Mouse (Mus musculus) embryonic fibroblast, embryonic 13.5 days (primary cell): ENCODE results near the gene Ubtf. TPM values are rescaled to one million over a fixed set of nuclear protein-coding genes. Genes with fewer than 3 reads are reported as not detected.

Experiments used
- H3K27ac ChIP-seq: 2 replicates; pipeline ENCODE4 v1.5.1; 2012; ENCODE audit warnings: low read length, control low read depth, inconsistent platforms; ENCODE audit not compliant: insufficient read depth
- H3K4me1 ChIP-seq: 2 replicates; pipeline ENCODE4 v1.6.1; 2011; ENCODE audit warnings: low read length; ENCODE audit not compliant: control insufficient read depth, insufficient read depth
- H3K4me3 ChIP-seq: 2 replicates; pipeline ENCODE4 v1.5.1; 2011; ENCODE audit warnings: mild to moderate bottlenecking, control low read depth, low read length; ENCODE audit not compliant: insufficient read depth
- CTCF ChIP-seq: IDR thresholded peaks from 2 replicates; pipeline ENCODE4 v1.5.1; 2011; ENCODE audit warnings: mild to moderate bottlenecking, control low read depth, low read length, moderate library complexity, borderline replicate concordance; ENCODE audit not compliant: insufficient read depth
- POLR2A ChIP-seq: IDR thresholded peaks from 2 replicates; pipeline ENCODE4 v1.6.1; 2011; ENCODE audit warnings: low read depth, mild to moderate bottlenecking, control low read depth, low read length, moderate library complexity
- polyA plus RNA-seq: library from polyadenylated mRNA; stranded (reverse); fragments of >200 nt; gene quantifications from 2 replicates; pipeline ENCODE4 v1.2.4, GENCODE M21; 2011; ENCODE audit warnings: low read depth; ENCODE audit not compliant: missing spikeins, insufficient read length

The Ubtf gene
- polyA plus RNA-seq, 1 experiment, result 102 TPM

DNA sequence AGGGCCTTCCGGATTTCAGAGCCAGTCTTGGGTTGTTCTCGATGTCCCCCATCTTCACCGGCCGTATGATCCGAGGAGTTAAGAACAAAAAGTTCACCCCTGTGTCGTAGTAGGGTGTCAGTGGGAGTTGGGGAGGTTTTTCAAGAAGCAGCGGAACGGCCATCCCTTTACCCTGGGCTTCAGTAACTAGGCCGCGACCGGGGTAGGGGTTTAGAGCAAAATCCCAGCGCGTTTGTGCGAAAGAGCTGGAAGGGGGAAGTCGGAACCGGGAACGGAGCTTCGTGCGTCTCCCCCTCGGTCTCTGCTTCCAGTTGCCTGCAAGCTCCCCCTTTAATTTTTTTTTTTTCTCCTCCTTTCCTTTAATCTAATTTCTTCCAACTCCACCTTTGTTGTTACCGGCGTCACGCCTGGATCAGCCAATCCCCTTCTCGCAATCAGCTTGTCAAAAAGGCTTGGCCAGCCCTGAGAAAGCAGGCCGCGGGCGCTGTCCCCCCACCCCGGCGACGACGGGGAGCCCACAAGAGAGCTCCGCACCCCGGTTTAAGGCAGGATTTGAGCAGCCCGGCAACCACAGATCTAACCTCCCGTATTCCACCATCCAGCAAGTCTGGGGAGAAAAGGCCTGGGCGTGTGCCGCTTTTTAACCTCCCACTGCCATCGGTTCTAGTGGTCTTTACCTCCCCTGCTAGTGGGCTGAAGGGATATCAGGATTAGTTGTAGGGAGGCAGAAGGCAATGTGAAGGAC, 571 bp upstream of the Ubtf start:
- peak overlapping the region; percentile 98 for H3K4me3 ChIP-seq
- peaks cover 8% of the 10 kb centered on the region for H3K4me1 ChIP-seq
- TF ChIP-seq POLR2A (peak; percentile 93), CTCF (no peak)
- peak overlapping the region; percentile 83 for H3K27ac ChIP-seq

DNA sequence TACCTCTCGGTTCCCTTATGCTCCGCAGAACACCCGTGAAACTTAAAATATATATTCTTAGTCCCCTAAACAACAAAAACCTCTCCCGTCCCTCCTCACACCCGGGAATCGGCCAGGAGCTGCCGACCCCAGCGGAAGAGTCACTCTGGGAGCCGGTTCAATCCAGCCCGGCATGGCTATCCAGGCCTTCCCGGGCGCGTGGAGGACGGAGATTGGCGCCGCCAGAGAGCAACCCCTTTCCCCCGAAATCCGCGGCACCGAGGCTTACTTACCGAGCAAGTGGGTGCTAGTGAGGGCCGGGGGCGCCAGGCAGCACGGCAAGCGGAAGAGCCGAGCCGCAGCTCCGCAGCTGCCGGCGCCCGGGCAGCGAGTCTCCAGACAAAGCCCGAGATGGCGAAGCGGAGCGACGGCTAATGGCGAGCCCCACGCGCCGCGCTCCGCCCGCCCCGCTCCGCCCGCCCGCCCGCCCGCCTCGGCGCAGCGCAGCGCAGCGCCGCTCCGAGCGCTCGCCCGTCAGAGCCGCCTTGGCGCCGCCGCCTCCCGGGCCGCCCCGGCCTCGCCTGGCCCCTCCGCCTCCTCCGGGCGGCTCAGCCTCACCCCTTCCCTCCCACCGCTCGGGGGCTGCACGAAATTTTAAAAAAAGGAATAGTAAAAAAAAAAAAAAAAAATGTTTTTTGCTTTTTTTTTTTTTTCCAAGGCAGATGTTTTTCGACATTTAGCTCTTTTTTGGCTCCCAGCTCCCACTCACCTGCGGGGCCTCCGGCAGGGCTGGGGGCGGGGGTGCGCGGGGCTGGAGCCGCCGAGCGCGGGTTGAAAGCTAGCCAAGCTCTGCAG, 749 bp downstream of the Ubtf start:
- peak overlapping the region; percentile 98 for H3K4me3 ChIP-seq
- H3K27ac ChIP-seq, result peak overlapping the region; percentile 90
- TF ChIP-seq CTCF (no peak), POLR2A (peak; percentile 48)
- peaks cover 8% of the 10 kb centered on the region for H3K4me1 ChIP-seq

DNA sequence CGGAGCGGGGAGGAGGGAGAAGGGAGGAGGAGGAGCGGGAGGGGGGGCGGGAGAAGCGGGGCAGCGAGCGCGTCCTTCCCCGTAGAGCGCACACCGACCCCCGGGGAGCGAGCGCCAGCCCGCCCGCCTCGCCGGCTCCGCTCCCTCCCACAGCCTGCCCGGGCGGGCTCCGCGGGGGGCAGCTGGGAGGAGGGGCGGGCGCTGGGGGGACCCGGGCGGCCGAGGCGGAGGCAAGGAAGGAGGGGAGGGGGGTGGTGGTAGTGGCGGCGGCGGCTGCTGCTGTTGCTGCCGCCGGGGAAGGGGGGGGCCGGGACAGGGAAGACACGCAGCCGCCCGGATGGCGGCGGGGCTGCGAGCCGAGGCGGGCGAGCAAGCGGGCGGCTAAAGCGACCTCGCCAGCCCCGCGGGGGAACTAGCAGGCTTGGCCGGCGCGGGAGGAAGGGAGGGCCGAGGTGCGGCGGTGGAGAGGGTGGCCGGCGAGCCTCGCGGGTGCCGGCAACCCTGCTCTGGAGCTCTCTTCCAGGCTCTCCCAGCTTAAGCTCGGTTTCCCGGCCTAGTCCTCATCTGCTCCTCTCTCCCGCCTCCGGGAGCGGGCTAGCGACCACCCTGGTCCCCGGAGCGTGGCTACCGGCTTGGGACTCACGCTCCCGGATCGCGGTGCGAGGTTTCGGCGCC, 1.5 kb downstream of the Ubtf start:
- Histone ChIP-seq H3K27ac (peak overlapping the region; percentile 90), H3K4me3 (peak overlapping the region; percentile 98), H3K4me1 (peaks cover 8% of the 10 kb centered on the region)
- no peak for TF ChIP-seq POLR2A
- no peak for TF ChIP-seq CTCF

DNA sequence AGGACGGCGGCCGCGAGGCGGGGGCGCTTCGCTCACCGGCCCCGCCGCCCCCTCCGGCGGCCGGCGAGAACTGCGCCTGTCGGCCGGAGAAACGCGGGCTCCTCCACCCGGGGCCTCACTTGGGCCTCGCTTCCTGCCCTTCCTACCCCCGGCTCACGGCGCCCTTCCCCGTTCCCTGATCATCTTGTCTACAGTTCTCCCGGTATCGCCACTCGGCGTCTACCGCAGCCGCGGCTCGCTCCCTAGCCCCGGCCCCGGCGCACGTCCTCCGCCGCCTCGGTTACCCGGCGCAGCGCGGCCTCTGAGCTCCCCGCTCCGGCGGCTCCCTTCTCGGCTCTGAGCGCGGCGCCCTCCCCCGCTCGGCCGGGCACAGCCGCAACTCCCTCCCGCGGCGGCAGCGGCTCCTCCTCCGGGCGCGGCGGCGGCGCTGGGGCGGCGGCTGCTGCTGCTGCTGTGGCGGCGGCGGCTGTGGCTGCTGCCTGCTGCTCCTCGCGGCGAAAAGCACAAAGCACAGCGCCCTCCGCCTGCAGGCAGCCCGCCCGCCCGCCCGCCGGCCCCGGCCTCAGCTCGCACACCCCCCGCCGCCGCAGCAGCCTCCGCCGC, 2.1 kb downstream of the Ubtf start:
- peaks cover 8% of the 10 kb centered on the region for H3K4me1 ChIP-seq
- TF ChIP-seq POLR2A (0 out of 2 replicates have a peak, but pooled peaks have one; percentile 11), CTCF (no peak)
- peak overlapping the region; percentile 72 for H3K4me3 ChIP-seq
- H3K27ac ChIP-seq, result peak overlapping the region; percentile 92

DNA sequence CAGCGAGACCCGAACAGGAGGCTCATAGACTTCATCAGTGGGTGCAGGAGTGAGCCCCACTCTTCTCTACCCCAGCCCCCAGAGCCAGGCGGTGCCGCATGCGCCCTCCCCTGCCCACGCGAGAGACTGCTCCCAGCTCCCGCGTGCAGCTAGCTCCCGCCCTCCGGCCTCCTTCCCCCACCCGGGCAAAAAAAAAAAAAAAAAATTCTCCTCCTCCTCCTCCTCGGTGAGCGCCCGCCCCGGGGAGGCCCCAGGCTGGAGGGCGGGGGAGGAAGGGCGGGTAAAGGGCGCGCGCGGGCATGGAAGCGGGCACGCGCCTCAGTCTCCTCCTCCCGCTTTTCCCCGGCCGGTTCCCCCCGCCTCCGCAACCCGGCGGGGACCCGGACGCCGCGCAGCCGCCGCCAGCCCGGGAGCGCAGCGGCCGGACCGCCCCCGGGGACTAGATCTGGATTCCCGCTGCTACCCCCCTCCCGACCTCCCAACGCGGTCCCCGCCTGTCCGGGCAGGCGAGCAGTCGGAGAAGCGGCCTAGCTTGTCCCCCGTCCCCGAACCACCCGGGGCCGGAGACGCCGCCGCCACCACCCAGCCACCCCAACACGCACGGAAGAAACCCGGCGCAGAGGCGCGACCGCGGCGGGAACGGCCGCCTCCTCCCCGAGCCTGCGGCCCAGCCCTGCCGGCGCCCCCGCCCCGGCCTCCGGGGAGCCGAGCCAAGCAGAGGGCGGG, 2.8 kb downstream of the Ubtf start:
- H3K4me3 ChIP-seq, result peak overlapping the region; percentile 77
- TF ChIP-seq CTCF (no peak), POLR2A (peak; percentile 34)
- peaks cover 8% of the 10 kb centered on the region for H3K4me1 ChIP-seq
- H3K27ac ChIP-seq, result peak overlapping the region; percentile 92

DNA sequence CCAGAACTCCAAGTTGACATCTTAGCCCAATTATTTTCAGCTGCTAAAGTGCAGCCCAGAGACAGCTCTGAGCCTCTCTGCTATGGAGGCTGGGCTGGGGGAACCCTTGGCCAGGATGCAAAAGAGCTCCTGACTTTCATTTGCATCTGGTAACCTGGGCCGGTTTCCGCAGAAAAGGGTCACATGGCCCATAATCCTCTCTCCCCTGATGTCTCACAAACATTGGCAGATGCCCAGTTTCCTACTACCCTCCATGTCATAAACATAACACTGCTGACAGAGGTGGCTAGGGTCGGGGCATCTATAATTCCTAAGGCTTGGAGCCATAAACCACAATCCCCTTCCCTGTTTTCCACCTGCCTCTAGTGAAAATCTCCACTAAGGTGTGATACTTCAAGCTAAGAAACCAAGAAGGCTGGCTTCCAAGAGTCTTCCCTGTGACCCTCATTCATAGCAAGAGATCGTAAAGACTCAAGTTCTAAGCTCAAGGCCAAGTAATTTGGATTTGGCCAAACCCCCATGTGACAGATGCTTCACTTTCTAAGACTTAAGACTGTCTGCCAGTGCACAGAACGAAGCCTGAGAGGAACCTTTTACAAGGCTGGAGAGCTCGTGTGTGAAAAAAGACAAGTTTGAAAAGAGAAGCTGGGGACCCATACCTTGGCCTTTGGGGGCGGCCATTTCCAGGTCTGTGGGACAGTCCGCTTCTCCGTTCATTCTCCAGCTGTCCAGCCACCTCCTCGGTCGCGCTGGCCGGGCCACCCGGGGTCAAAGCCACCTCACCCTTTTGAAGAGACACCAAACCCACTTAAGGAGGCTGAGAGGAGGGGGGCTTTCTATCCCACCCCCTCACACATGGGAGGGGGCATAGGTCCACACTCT, 3.6 kb downstream of the Ubtf start:
- Histone ChIP-seq H3K4me3 (peak overlapping the region; percentile 77), H3K27ac (peak overlapping the region; percentile 51), H3K4me1 (peaks cover 8% of the 10 kb centered on the region)
- no peak for TF ChIP-seq POLR2A
- no peak for TF ChIP-seq CTCF

DNA sequence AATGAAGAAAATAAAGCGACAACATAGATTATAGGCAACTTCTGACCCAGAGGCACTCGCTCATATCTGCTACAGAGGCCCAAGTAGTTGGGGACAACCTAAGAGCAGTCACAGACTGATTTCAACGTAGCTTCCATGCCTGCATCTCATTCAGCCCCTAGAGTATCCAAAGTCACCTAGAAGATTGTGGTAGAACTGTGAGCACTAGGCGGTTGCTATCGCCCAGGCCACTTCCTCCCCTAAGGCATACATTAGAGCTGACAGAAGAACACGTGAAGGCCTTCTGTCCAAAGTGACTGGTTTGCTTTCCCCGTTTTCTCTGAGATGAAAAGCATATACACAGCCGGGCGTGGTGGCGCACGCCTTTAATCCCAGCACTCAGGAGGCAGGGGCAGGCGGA, 5.2 kb downstream of the Ubtf start:
- no peak overlapping the region for H3K4me3 ChIP-seq
- TF ChIP-seq CTCF (no peak), POLR2A (no peak)
- peaks cover 17% of the 10 kb centered on the region for H3K4me1 ChIP-seq
- H3K27ac ChIP-seq, result no peak overlapping the region

DNA sequence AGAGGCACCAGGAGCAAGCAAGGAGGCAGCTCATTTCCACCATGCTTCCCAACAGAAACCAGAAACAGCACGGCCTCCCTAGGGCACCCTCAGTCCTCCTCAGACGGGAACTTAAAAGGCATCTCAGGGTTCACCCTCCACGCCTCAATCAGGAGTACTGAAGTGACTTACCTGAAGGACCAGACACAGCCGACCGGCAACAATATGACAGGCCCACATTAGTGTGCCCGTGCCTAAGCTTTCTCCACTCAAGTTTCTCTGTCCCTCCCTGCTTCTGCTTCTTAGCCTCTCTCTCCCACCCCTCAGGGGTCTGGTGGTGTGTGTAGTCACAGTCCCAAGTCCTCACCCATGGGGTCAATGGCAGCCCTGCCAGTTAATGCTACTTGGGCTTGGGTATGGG, 7.0 kb downstream of the Ubtf start:
- H3K4me1 ChIP-seq, result peaks cover 17% of the 10 kb centered on the region
- H3K27ac ChIP-seq, result no peak overlapping the region
- H3K4me3 ChIP-seq, result no peak overlapping the region
- TF ChIP-seq CTCF, result no peak
- TF ChIP-seq POLR2A, result no peak
